Mouse (Mus musculus): ENCODE results near the gene Lamtor1.

The Lamtor1 gene

GRCm38 (mm10) chr7:101955276-101955675, 49.6 kb downstream of the Lamtor1 start:
- no peak for DNase-seq (ENCODE audit: low read depth, low spot score)

- DNase-seq (ENCODE audit: low read depth, low spot score) = no peak
These were observed 50.2 kb downstream of the Lamtor1 start for GRCm38 (mm10) chr7:101955862-101956261.

GRCm38 (mm10) chr7:101956481-101956880, 50.8 kb downstream of the Lamtor1 start:
- DNase-seq (ENCODE audit: low read depth, low spot score) = no peak

GRCm38 (mm10) chr7:101956911-101957310, 51.2 kb downstream of the Lamtor1 start:
- DNase-seq (ENCODE audit: low read depth, low spot score) = no peak

- no peak for DNase-seq (ENCODE audit: low read depth, low spot score)
These were observed 57.1 kb downstream of the Lamtor1 start for GRCm38 (mm10) chr7:101962829-101963228.

GRCm38 (mm10) chr7:101963621-101964020, 57.9 kb downstream of the Lamtor1 start:
- no peak for DNase-seq (ENCODE audit: low read depth, low spot score)

GRCm38 (mm10) chr7:101964551-101964950, 58.8 kb downstream of the Lamtor1 start:
- DNase-seq (ENCODE audit: low read depth, low spot score) = no peak

GRCm38 (mm10) chr7:101965606-101966005, 59.9 kb downstream of the Lamtor1 start:
- DNase-seq (ENCODE audit: low read depth, low spot score) = no peak

GRCm38 (mm10) chr7:101967256-101967655, 61.6 kb downstream of the Lamtor1 start:
- no peak for DNase-seq (ENCODE audit: low read depth, low spot score)

- DNase-seq (ENCODE audit: low read depth, low spot score) = no peak
These were observed 63.0 kb downstream of the Lamtor1 start for GRCm38 (mm10) chr7:101968751-101969150.

- peak; percentile 70 for DNase-seq (ENCODE audit: low read depth, low spot score)
These were observed 64.2 kb downstream of the Lamtor1 start for GRCm38 (mm10) chr7:101969694-101970428.

GRCm38 (mm10) chr7:101970429-101970775, 64.7 kb downstream of the Lamtor1 start:
- DNase-seq (ENCODE audit: low read depth, low spot score) = peak; percentile 86

GRCm38 (mm10) chr7:101970821-101971461, 65.2 kb downstream of the Lamtor1 start:
- DNase-seq (ENCODE audit: low read depth, low spot score) = peak; percentile 46

- no peak for DNase-seq (ENCODE audit: low read depth, low spot score)
These were observed 66.0 kb downstream of the Lamtor1 start for GRCm38 (mm10) chr7:101971721-101972120.

- DNase-seq (ENCODE audit: low read depth, low spot score) = peak; percentile 30
These were observed 68.0 kb downstream of the Lamtor1 start for GRCm38 (mm10) chr7:101973730-101974129.

GRCm38 (mm10) chr7:101974505-101974904, 68.8 kb downstream of the Lamtor1 start:
- DNase-seq (ENCODE audit: low read depth, low spot score) = no peak
